Comparison of ENCODE assay signal across 7 mouse cellular contexts in the genomic region with DNA sequence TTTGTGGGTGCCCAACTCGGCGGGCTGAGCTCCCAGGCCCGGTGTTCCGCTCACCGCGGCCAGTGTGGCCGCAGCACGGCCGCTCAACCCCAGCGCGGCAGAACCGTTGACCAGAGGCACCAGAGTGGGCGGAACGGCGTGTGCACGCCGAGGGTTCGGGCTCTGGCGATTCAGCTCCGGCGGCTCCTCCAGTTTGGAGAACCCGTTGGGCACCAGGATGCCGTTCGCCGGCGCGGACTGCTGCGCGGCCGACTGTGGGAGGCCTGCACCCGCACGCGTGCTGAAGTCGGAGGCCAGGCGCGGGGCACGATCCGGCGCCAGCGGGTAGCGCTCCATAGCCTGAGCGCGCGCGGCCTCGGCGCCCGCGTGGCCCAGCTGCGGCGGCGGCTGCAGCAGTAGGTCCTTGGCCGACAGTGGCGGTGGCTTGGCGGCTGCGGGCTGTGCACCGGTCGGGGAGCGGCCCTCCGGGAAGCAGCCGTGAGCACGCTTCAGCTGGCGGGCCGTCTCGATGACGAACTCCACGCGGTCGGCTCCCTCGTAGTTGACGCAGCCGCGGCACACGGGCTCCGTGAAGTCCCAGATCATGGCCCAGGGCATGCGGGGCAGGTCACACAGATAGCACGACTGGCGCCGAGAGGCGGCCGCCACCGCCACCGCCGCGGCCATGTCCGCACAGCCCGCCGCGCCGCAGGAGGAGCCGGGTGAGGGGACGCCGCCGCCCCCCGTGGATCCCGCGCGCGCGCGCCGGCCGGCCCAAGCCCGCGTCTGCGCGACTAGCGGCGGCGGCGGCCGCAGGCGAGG. TPM values are rescaled to one million over a fixed set of nuclear protein-coding genes. Genes with fewer than 3 reads are reported as not detected.
DNase-seq lines count a peak whose midpoint lies in the region; ATAC-seq lines count a peak whose summit lies in the region.

No protein-coding gene starts in this region.

- peak; percentile 44 for DNase-seq in 416B (ENCODE audit: low read depth)
- DNase-seq in CD4-positive helper T cell, adult 2 months (ENCODE audit: low read depth, low spot score): peak; percentile 69
- peak; percentile 76 for DNase-seq in cerebellum, adult 9-11 months
- peak; percentile 30 for DNase-seq in heart, adult 8-10 months (ENCODE audit: low spot score)
- DNase-seq in kidney, postnatal 10 days: peak; percentile 64
- DNase-seq in midbrain, embryonic 10.5 days (ENCODE audit: low spot score): peak; percentile 71

- H3K4me3 ChIP-seq in midbrain, embryonic 10.5 days: peak overlapping the region; percentile 96
- peak overlapping the region; percentile 95 for H3K4me3 ChIP-seq in stomach, embryonic 16.5 days (replicated peaks; ENCODE audit: low read length)

- peak overlapping the region; percentile 98 for H3K9ac ChIP-seq in stomach, embryonic 16.5 days (ENCODE audit: low read length)

- H3K9me3 ChIP-seq in midbrain, embryonic 10.5 days (replicated peaks): no peaks in the 10 kb centered on the region
- no peaks in the 10 kb centered on the region for H3K9me3 ChIP-seq in stomach, embryonic 16.5 days (replicated peaks; ENCODE audit: control insufficient read depth, low read length)

- peak overlapping the region; percentile 90 for H3K4me2 ChIP-seq in stomach, embryonic 16.5 days (ENCODE audit: low read depth, low read length)

- WGBS in midbrain, embryonic 10.5 days: 3% methylated on average over 112 of the region's 113 CpGs
- WGBS in stomach, embryonic 16.5 days: under 1% methylated on average over 109 of the region's 113 CpGs

- ATAC-seq in stomach, embryonic 16.5 days (ENCODE audit: insufficient read depth, low FRiP score): no peak

- peaks cover 84% of the 10 kb centered on the region for H3K4me1 ChIP-seq in midbrain, embryonic 10.5 days
- H3K4me1 ChIP-seq in stomach, embryonic 16.5 days (ENCODE audit: control insufficient read depth, insufficient read depth, low read length): peaks cover 34% of the 10 kb centered on the region

- peak overlapping the region; percentile 98 for H3K27ac ChIP-seq in midbrain, embryonic 10.5 days (replicated peaks)
- H3K27ac ChIP-seq in stomach, embryonic 16.5 days (ENCODE audit: low read length): peak overlapping the region; percentile 100

- peaks cover 19% of the 10 kb centered on the region for H3K36me3 ChIP-seq in midbrain, embryonic 10.5 days
- no peaks in the 10 kb centered on the region; the same call in 1 of the 2 replicates for H3K36me3 ChIP-seq in stomach, embryonic 16.5 days (ENCODE audit: control insufficient read depth, insufficient read depth, low read length)

- H3K27me3 ChIP-seq in midbrain, embryonic 10.5 days (ENCODE audit: low read depth, poor library complexity, severe bottlenecking): peaks cover 14% of the 10 kb centered on the region
- H3K27me3 ChIP-seq in stomach, embryonic 16.5 days (ENCODE audit: control insufficient read depth, insufficient read depth, low read length): no peaks in the 10 kb centered on the region

RNA-seq across cellular contexts. Expression of a gene that starts 0.8 kb away (rescaled TPM):
- total RNA-seq in heart, adult 8-10 months (2022): 10 to 100 TPM; 41.8 to 60.9 (median 50.3) TPM
- 3.8 and 4.0 TPM in 2 replicates for polyA plus RNA-seq in midbrain, embryonic 10.5 days (2016; fragmentation: Nextera tagmentation; extraction: Ambion mirVana)
- polyA plus RNA-seq in stomach, embryonic 16.5 days (2015; fragmentation: Nextera tagmentation; extraction: Ambion mirVana): 9.9 and 10.8 TPM in 2 replicates
